Mouse (Mus musculus): ENCODE data around the gene Cox4i2. TPM values are rescaled to one million over a fixed set of nuclear protein-coding genes. Genes with fewer than 3 reads are reported as not detected.

Gene Cox4i2
- polyA plus RNA-seq, 1 experiment from 2014 or later: 6.7 TPM

- Histone ChIP-seq H3K36me3 (ENCODE audit: control insufficient read depth, insufficient read depth, low read length) (no peaks in the 10 kb centered on the region), H3K9ac (ENCODE audit: low read depth, low read length) (no peak overlapping the region), H3K27ac (ENCODE audit: low read depth, low read length) (no peak overlapping the region), H3K4me1 (ENCODE audit: control insufficient read depth, insufficient read depth, low read depth, low read length) (peaks cover 9% of the 10 kb centered on the region), H3K27me3 (replicated peaks; ENCODE audit: control insufficient read depth, insufficient read depth, low read length) (no peaks in the 10 kb centered on the region; the same call in 1 of the 2 replicates), H3K4me3 (ENCODE audit: low read length) (no peak overlapping the region), H3K9me3 (ENCODE audit: control insufficient read depth, low read length) (no peaks in the 10 kb centered on the region), H3K4me2 (ENCODE audit: low read length) (no peak overlapping the region)
- no peak for ATAC-seq
- WGBS: 65% methylated on average over 4 of the region's 4 CpGs
These were observed 4.4 kb downstream of the Cox4i2 start for GRCm38 (mm10) chr2:152758351-152758750.

GRCm38 (mm10) chr2:152763310-152763709 is 9.3 kb downstream of the Cox4i2 start:
- Histone ChIP-seq H3K27ac (ENCODE audit: low read depth, low read length) (no peak overlapping the region), H3K36me3 (ENCODE audit: control insufficient read depth, insufficient read depth, low read length) (no peaks in the 10 kb centered on the region), H3K4me2 (ENCODE audit: low read length) (no peak overlapping the region), H3K9me3 (ENCODE audit: control insufficient read depth, low read length) (no peaks in the 10 kb centered on the region), H3K27me3 (replicated peaks; ENCODE audit: control insufficient read depth, insufficient read depth, low read length) (no peaks in the 10 kb centered on the region), H3K9ac (ENCODE audit: low read depth, low read length) (no peak overlapping the region), H3K4me3 (ENCODE audit: low read length) (no peak overlapping the region), H3K4me1 (ENCODE audit: control insufficient read depth, insufficient read depth, low read depth, low read length) (peaks cover 9% of the 10 kb centered on the region)
- ATAC-seq: no peak
- 82% methylated on average over 6 of the region's 6 CpGs for WGBS

- peak overlapping the region; percentile 7; the same call in 1 of the 2 replicates for H3K9ac ChIP-seq (ENCODE audit: low read depth, low read length)
These were observed 10.4 kb downstream of the Cox4i2 start for GRCm38 (mm10) chr2:152764172-152765044.

GRCm38 (mm10) chr2:152765045-152765674 is 11.2 kb downstream of the Cox4i2 start:
- no peak for ATAC-seq
- 25% methylated on average over 7 of the region's 7 CpGs for WGBS
- H3K27ac ChIP-seq (ENCODE audit: low read depth, low read length): no peak overlapping the region

More at GRCm38 (mm10) chr2:152764172-152765044, 10.4 kb downstream of the Cox4i2 start:
- Histone ChIP-seq H3K27ac (ENCODE audit: low read depth, low read length) (no peak overlapping the region), H3K4me3 (ENCODE audit: low read length) (no peak overlapping the region), H3K36me3 (ENCODE audit: control insufficient read depth, insufficient read depth, low read length) (no peaks in the 10 kb centered on the region), H3K27me3 (replicated peaks; ENCODE audit: control insufficient read depth, insufficient read depth, low read length) (no peaks in the 10 kb centered on the region), H3K9me3 (ENCODE audit: control insufficient read depth, low read length) (no peaks in the 10 kb centered on the region), H3K4me2 (ENCODE audit: low read length) (peak overlapping the region; percentile 32), H3K4me1 (ENCODE audit: control insufficient read depth, insufficient read depth, low read depth, low read length) (peaks cover 9% of the 10 kb centered on the region)
- no peak for ATAC-seq
- WGBS: 8% methylated on average over 14 of the region's 14 CpGs

GRCm38 (mm10) chr2:152766387-152767123 is 12.6 kb downstream of the Cox4i2 start:
- Histone ChIP-seq H3K9me3 (ENCODE audit: control insufficient read depth, low read length) (no peaks in the 10 kb centered on the region), H3K9ac (ENCODE audit: low read depth, low read length) (no peak overlapping the region), H3K4me1 (ENCODE audit: control insufficient read depth, insufficient read depth, low read depth, low read length) (peaks cover 9% of the 10 kb centered on the region), H3K27me3 (replicated peaks; ENCODE audit: control insufficient read depth, insufficient read depth, low read length) (no peaks in the 10 kb centered on the region), H3K36me3 (ENCODE audit: control insufficient read depth, insufficient read depth, low read length) (no peaks in the 10 kb centered on the region), H3K4me2 (ENCODE audit: low read length) (no peak overlapping the region), H3K27ac (ENCODE audit: low read depth, low read length) (no peak overlapping the region), H3K4me3 (ENCODE audit: low read length) (no peak overlapping the region)
- 26% methylated on average over 20 of the region's 25 CpGs for WGBS
- ATAC-seq: peak; percentile 28; the same call in 1 of the 2 replicates

More at GRCm38 (mm10) chr2:152765045-152765674, 11.2 kb downstream of the Cox4i2 start:
- Histone ChIP-seq H3K9me3 (ENCODE audit: control insufficient read depth, low read length) (no peaks in the 10 kb centered on the region), H3K9ac (ENCODE audit: low read depth, low read length) (no peak overlapping the region; the same call in 1 of the 2 replicates), H3K36me3 (ENCODE audit: control insufficient read depth, insufficient read depth, low read length) (no peaks in the 10 kb centered on the region), H3K4me1 (ENCODE audit: control insufficient read depth, insufficient read depth, low read depth, low read length) (peaks cover 9% of the 10 kb centered on the region), H3K4me3 (ENCODE audit: low read length) (no peak overlapping the region), H3K4me2 (ENCODE audit: low read length) (peak overlapping the region; percentile 32; the same call in 1 of the 2 replicates), H3K27me3 (replicated peaks; ENCODE audit: control insufficient read depth, insufficient read depth, low read length) (no peaks in the 10 kb centered on the region)

- WGBS: 59% methylated on average over 12 of the region's 12 CpGs
- Histone ChIP-seq H3K27me3 (replicated peaks; ENCODE audit: control insufficient read depth, insufficient read depth, low read length) (no peaks in the 10 kb centered on the region), H3K27ac (ENCODE audit: low read depth, low read length) (no peak overlapping the region), H3K4me1 (ENCODE audit: control insufficient read depth, insufficient read depth, low read depth, low read length) (peaks cover 9% of the 10 kb centered on the region), H3K9me3 (ENCODE audit: control insufficient read depth, low read length) (no peaks in the 10 kb centered on the region), H3K36me3 (ENCODE audit: control insufficient read depth, insufficient read depth, low read length) (no peaks in the 10 kb centered on the region), H3K4me2 (ENCODE audit: low read length) (no peak overlapping the region), H3K9ac (ENCODE audit: low read depth, low read length) (no peak overlapping the region), H3K4me3 (ENCODE audit: low read length) (no peak overlapping the region)
- ATAC-seq: no peak
These were observed 13.8 kb downstream of the Cox4i2 start for GRCm38 (mm10) chr2:152767618-152768271.

GRCm38 (mm10) chr2:152769677-152770076 is 15.7 kb downstream of the Cox4i2 start:
- Histone ChIP-seq H3K9me3 (ENCODE audit: control insufficient read depth, low read length) (no peaks in the 10 kb centered on the region), H3K27ac (ENCODE audit: low read depth, low read length) (no peak overlapping the region), H3K4me2 (ENCODE audit: low read length) (no peak overlapping the region), H3K4me1 (ENCODE audit: control insufficient read depth, insufficient read depth, low read depth, low read length) (peaks cover 3% of the 10 kb centered on the region), H3K4me3 (ENCODE audit: low read length) (no peak overlapping the region), H3K27me3 (replicated peaks; ENCODE audit: control insufficient read depth, insufficient read depth, low read length) (no peaks in the 10 kb centered on the region), H3K9ac (ENCODE audit: low read depth, low read length) (no peak overlapping the region), H3K36me3 (ENCODE audit: control insufficient read depth, insufficient read depth, low read length) (no peaks in the 10 kb centered on the region)
- WGBS: 86% methylated on average over 7 of the region's 7 CpGs
- no peak for ATAC-seq

GRCm38 (mm10) chr2:152771571-152771970 is 17.6 kb downstream of the Cox4i2 start:
- no peaks in the 10 kb centered on the region for H3K36me3 ChIP-seq (ENCODE audit: control insufficient read depth, insufficient read depth, low read length)
- ATAC-seq: no peak
- H3K27me3 ChIP-seq (replicated peaks; ENCODE audit: control insufficient read depth, insufficient read depth, low read length): no peaks in the 10 kb centered on the region
- no peak overlapping the region for H3K4me2 ChIP-seq (ENCODE audit: low read length)
- no peak overlapping the region for H3K9ac ChIP-seq (ENCODE audit: low read depth, low read length)
- 91% methylated on average over 9 of the region's 9 CpGs for WGBS
- no peaks in the 10 kb centered on the region for H3K4me1 ChIP-seq (ENCODE audit: control insufficient read depth, insufficient read depth, low read depth, low read length)
- H3K27ac ChIP-seq (ENCODE audit: low read depth, low read length): no peak overlapping the region
- H3K4me3 ChIP-seq (ENCODE audit: low read length): no peak overlapping the region
- no peaks in the 10 kb centered on the region for H3K9me3 ChIP-seq (ENCODE audit: control insufficient read depth, low read length)

Data from hindbrain, embryonic 16.5 days (tissue).